Mouse (Mus musculus) Patski (cell line): ENCODE data around the gene Acmsd. TPM values are rescaled to one million over a fixed set of nuclear protein-coding genes. Genes with fewer than 3 reads are reported as not detected.
A peak's percentile ranks its signal among the peaks of the same experiment; 100 is the strongest.

Experiments used
- ATAC-seq: fragments of 100-300 bp; one replicate; pipeline ENCODE4 v1.8.0; 2021
- CTCF ChIA-PET: fragments of 350-600 bp; sonication (Branson Sonifier 250); formaldehyde crosslinking; loops from one replicate; lab custom pipeline; 2022; ENCODE audit warnings: inconsistent platforms; lab: Charles Lee
- POLR2A ChIA-PET: fragments of 350-600 bp; sonication (Branson Sonifier 250); formaldehyde crosslinking; loops from one replicate; lab custom pipeline; 2022; ENCODE audit warnings: antibody characterized with exemption, inconsistent platforms; lab: Charles Lee
- DNase-seq: peaks from one replicate; pipeline ENCODE4 v3.0.0-alpha.2; 2011; ENCODE audit warnings: low read depth, low spot score
- H3K27me3 ChIP-seq: fragments of 371-371 bp; one replicate; pipeline ENCODE4 v1.5.1; 2021
- CTCF ChIP-seq: fragments of 100-300 bp; IDR thresholded peaks from one replicate; pipeline ENCODE4 v1.5.1; 2021
- in situ Hi-C: fragments of 300-500 bp; cut with MboI; formaldehyde crosslinking; loops from 3 replicates; pipeline ENCODE4 v1.11.1; 2018; ENCODE audit warnings: low pct_unique_long_range_greater_than_20kb, mixed read lengths
- polyA plus RNA-seq: library from polyadenylated mRNA; unstranded; gene quantifications from one replicate; pipeline ENCODE4 v1.2.3, GENCODE M21; 2021

Acmsd gene
- polyA plus RNA-seq = not detected

- in situ Hi-C loops = no loop called here
- CTCF ChIA-PET = interaction anchor here (1.1 kb wide), 1 partner anchor 11 kb away, joined by 3 read pairs; no protein-coding TSS in a partner anchor
- POLR2A ChIA-PET = no interaction called here
- no peak for DNase-seq
- no peak for ATAC-seq
- no peak for TF ChIP-seq CTCF
- peaks cover 3% of the 10 kb centered on the region for H3K27me3 ChIP-seq
Measured at GRCm38 (mm10) chr1:127729096-127729495, at the start of gene Acmsd. TSS of gene Acmsd (plus strand) at chr1:127729413.

GRCm38 (mm10) chr1:127679498-127680133, 49.6 kb upstream of the Acmsd start, which contains the start of gene Tmem163:
TSS of gene Tmem163 (minus strand) at chr1:127679548.
- ATAC-seq (no peak), DNase-seq (no peak)
- TF ChIP-seq CTCF = peak; percentile 76
- ChIA-PET CTCF (interaction anchor here (0.6 to 1.0 kb wide), 2 partner anchors 16 to 180 kb away, joined by 3 to 4 read pairs; no protein-coding TSS in a partner anchor), POLR2A (no interaction called here)
- in situ Hi-C loops = loop anchor here (5.0 kb wide), 1 partner anchor 182 kb away; no protein-coding TSS in a partner anchor
- peaks cover 55% of the 10 kb centered on the region for H3K27me3 ChIP-seq

- no peak for DNase-seq
- in situ Hi-C loops = loop anchor here (10.0 kb wide), 1 partner anchor 58 kb away; no protein-coding TSS in a partner anchor
- POLR2A ChIA-PET = no interaction called here
- no peaks in the 10 kb centered on the region for H3K27me3 ChIP-seq
- TF ChIP-seq CTCF = peak; percentile 58
- ATAC-seq = peak; percentile 60
- CTCF ChIA-PET = interaction anchor here (1.1 to 1.3 kb wide), 2 partner anchors 14 to 17 kb away, joined by 3 to 4 read pairs; partner anchors contain the start of gene Tmem163
Measured at GRCm38 (mm10) chr1:127696533-127696932, 32.7 kb upstream of the Acmsd start.

GRCm38 (mm10) chr1:127702187-127702586, 27.0 kb upstream of the Acmsd start:
- no peak for ATAC-seq
- TF ChIP-seq CTCF = peak; percentile 49
- CTCF ChIA-PET = interaction anchor here (0.7 kb wide), 1 partner anchor 64 kb away, joined by 4 read pairs; no protein-coding TSS in a partner anchor
- POLR2A ChIA-PET = no interaction called here
- no peak for DNase-seq
- H3K27me3 ChIP-seq = no peaks in the 10 kb centered on the region
- in situ Hi-C loops = no loop called here

- DNase-seq (no peak), ATAC-seq (no peak)
- in situ Hi-C loops = no loop called here
- no peak for TF ChIP-seq CTCF
- POLR2A ChIA-PET = no interaction called here
- CTCF ChIA-PET = interaction anchor here (0.8 kb wide), 1 partner anchor 159 kb away, joined by 3 read pairs; no protein-coding TSS in a partner anchor
- no peaks in the 10 kb centered on the region for H3K27me3 ChIP-seq
Measured at GRCm38 (mm10) chr1:127706269-127706668, 22.9 kb upstream of the Acmsd start.

GRCm38 (mm10) chr1:127716441-127716840, 12.8 kb upstream of the Acmsd start:
- in situ Hi-C loops = no loop called here
- ATAC-seq (no peak), DNase-seq (no peak)
- ChIA-PET POLR2A (no interaction called here), CTCF (no interaction called here)
- no peak for TF ChIP-seq CTCF
- H3K27me3 ChIP-seq = no peaks in the 10 kb centered on the region

GRCm38 (mm10) chr1:127718290-127718689, 10.9 kb upstream of the Acmsd start:
- DNase-seq (no peak), ATAC-seq (no peak)
- TF ChIP-seq CTCF = no peak
- in situ Hi-C loops = no loop called here
- ChIA-PET POLR2A (no interaction called here), CTCF (no interaction called here)
- H3K27me3 ChIP-seq = no peaks in the 10 kb centered on the region

- DNase-seq (no peak), ATAC-seq (no peak)
- H3K27me3 ChIP-seq = no peaks in the 10 kb centered on the region
- TF ChIP-seq CTCF = peak; percentile 10
- in situ Hi-C loops = no loop called here
- ChIA-PET CTCF (no interaction called here), POLR2A (no interaction called here)
Measured at GRCm38 (mm10) chr1:127723596-127723995, 5.6 kb upstream of the Acmsd start.

GRCm38 (mm10) chr1:127731086-127731485, 1.9 kb downstream of the Acmsd start:
- in situ Hi-C loops = no loop called here
- POLR2A ChIA-PET = no interaction called here

GRCm38 (mm10) chr1:127732435-127732834, 3.2 kb downstream of the Acmsd start:
- peaks cover 5% of the 10 kb centered on the region for H3K27me3 ChIP-seq
- TF ChIP-seq CTCF = no peak
- in situ Hi-C loops = no loop called here
- POLR2A ChIA-PET = no interaction called here
- ATAC-seq (no peak), DNase-seq (no peak)
- CTCF ChIA-PET = no interaction called here

More at GRCm38 (mm10) chr1:127731086-127731485, 1.9 kb downstream of the Acmsd start:
- DNase-seq (no peak), ATAC-seq (no peak)
- CTCF ChIA-PET = no interaction called here
- H3K27me3 ChIP-seq = peaks cover 5% of the 10 kb centered on the region
- TF ChIP-seq CTCF = no peak

GRCm38 (mm10) chr1:127732841-127733240, 3.6 kb downstream of the Acmsd start:
- CTCF ChIA-PET = interaction anchor here (0.6 kb wide), 1 partner anchor 21 kb away, joined by 3 read pairs; no protein-coding TSS in a partner anchor
- DNase-seq (no peak), ATAC-seq (no peak)
- POLR2A ChIA-PET = no interaction called here
- H3K27me3 ChIP-seq = peaks cover 5% of the 10 kb centered on the region
- TF ChIP-seq CTCF = no peak
- in situ Hi-C loops = no loop called here
